Mouse (Mus musculus) embryonic facial prominence, embryonic 14.5 days (tissue): ENCODE results near the gene Mip. TPM values are rescaled to one million over a fixed set of nuclear protein-coding genes. Genes with fewer than 3 reads are reported as not detected.

Experiments used
- ATAC-seq: fragments of 200-750 bp; cut with Nextera tagmentation; 2 replicates; pipeline ENCODE4 v1.8.0; 2017; ENCODE audit warnings: low read depth, moderate number of reproducible peaks, moderate TSS enrichment
- DNase-seq: peaks from one replicate; pipeline ENCODE4 v3.0.0-alpha.2; 2015; ENCODE audit warnings: low spot score
- H3K27ac ChIP-seq: fragments of 300-500 bp; sonication (generic); replicated peaks from 2 replicates; pipeline ENCODE4 v1.5.1; 2014; ENCODE audit warnings: low read depth, mild to moderate bottlenecking, low read length, moderate library complexity
- H3K27me3 ChIP-seq: fragments of 300-500 bp; sonication (generic); replicated peaks from 2 replicates; pipeline ENCODE4 v1.6.1; 2014; ENCODE audit warnings: low read length; ENCODE audit not compliant: control insufficient read depth, insufficient read depth
- H3K36me3 ChIP-seq: fragments of 300-500 bp; sonication (generic); 2 replicates; pipeline ENCODE4 v1.6.1; 2014; ENCODE audit warnings: low read length, mixed read lengths; ENCODE audit not compliant: control insufficient read depth, insufficient read depth
- H3K4me1 ChIP-seq: fragments of 300-500 bp; sonication (generic); 2 replicates; pipeline ENCODE4 v1.6.1; 2014; ENCODE audit warnings: antibody characterized with exemption, low read length; ENCODE audit not compliant: control insufficient read depth, insufficient read depth
- H3K4me2 ChIP-seq: fragments of 300-500 bp; sonication (generic); 2 replicates; pipeline ENCODE4 v1.6.1; 2014; ENCODE audit warnings: low read depth, mild to moderate bottlenecking, low read length, moderate library complexity, mixed read lengths
- H3K4me3 ChIP-seq: fragments of 300-500 bp; sonication (generic); 2 replicates; pipeline ENCODE4 v1.5.1; 2014; ENCODE audit warnings: low read depth, mild to moderate bottlenecking, low read length
- H3K9ac ChIP-seq: fragments of 300-500 bp; sonication (generic); 2 replicates; pipeline ENCODE4 v1.6.1; 2014; ENCODE audit warnings: low read depth, mild to moderate bottlenecking, low read length, moderate library complexity, mixed read lengths
- H3K9me3 ChIP-seq: fragments of 300-500 bp; sonication (generic); 2 replicates; pipeline ENCODE4 v1.6.1; 2016; ENCODE audit warnings: low read length; ENCODE audit not compliant: control insufficient read depth
- WGBS: fragments of 180-500 bp; shearing (Covaris S2); extraction: QIAGEN DNeasy Blood & Tissue Kit; methylation state at CpG from one replicate; pipeline ENCODE4 v1.1.7; 2014; 5-methylcytosine and 5-hydroxymethylcytosine counted together
- polyA plus RNA-seq: library from polyadenylated mRNA; unstranded; fragments of >200 nt; fragmentation: Nextera tagmentation; extraction: Ambion mirVana; gene quantifications from 2 replicates; pipeline ENCODE4 v1.2.1, GENCODE M21; 2014

Mip gene
- polyA plus RNA-seq, 1 experiment from 2014 or later, result 0.15 TPM

- H3K4me3 ChIP-seq, result no peak overlapping the region
- DNase-seq (no peak), ATAC-seq (no peak)
- peaks cover 37% of the 10 kb centered on the region for H3K36me3 ChIP-seq
- no peak overlapping the region for H3K4me2 ChIP-seq
- H3K27me3 ChIP-seq, result no peaks in the 10 kb centered on the region
- H3K9me3 ChIP-seq, result no peaks in the 10 kb centered on the region
- 40% methylated on average over 5 of the region's 6 CpGs for WGBS
- H3K9ac ChIP-seq, result no peak overlapping the region
- no peaks in the 10 kb centered on the region for H3K4me1 ChIP-seq
- H3K27ac ChIP-seq, result no peak overlapping the region
Measured at GRCm38 (mm10) chr10:128278158-128278557, 52.5 kb downstream of the Mip start.

- no peaks in the 10 kb centered on the region for H3K27me3 ChIP-seq
- DNase-seq, result no peak
- no peak overlapping the region for H3K9ac ChIP-seq
- H3K4me3 ChIP-seq, result no peak overlapping the region
- no peak for ATAC-seq
- H3K9me3 ChIP-seq, result no peaks in the 10 kb centered on the region
- no peak overlapping the region for H3K4me2 ChIP-seq
- no peaks in the 10 kb centered on the region for H3K4me1 ChIP-seq
- WGBS, result 85% methylated on average over 6 of the region's 6 CpGs
- peaks cover 58% of the 10 kb centered on the region for H3K36me3 ChIP-seq
- H3K27ac ChIP-seq, result no peak overlapping the region
Measured at GRCm38 (mm10) chr10:128280943-128281342, 55.3 kb downstream of the Mip start.

Other genes with a start within 250 kb of the Mip start
- gene Hsd17b6, start 218.2 kb upstream of the Mip start, polyA plus RNA-seq, result 0.75 TPM in 1 of 2 replicates, not detected in the other
- gene Prim1, start 210.7 kb upstream of the Mip start, polyA plus RNA-seq, result 61.6 and 69.4 TPM in 2 replicates
- 847 and 859 TPM in 2 replicates for gene Naca, start 190.3 kb upstream of the Mip start, polyA plus RNA-seq
- 450 and 475 TPM in 2 replicates for gene Ptges3, start 166.9 kb upstream of the Mip start, polyA plus RNA-seq
- gene Atp5b, start 142.6 kb upstream of the Mip start, polyA plus RNA-seq, result 2,069 and 2,210 TPM in 2 replicates
- gene Baz2a, start 134.3 kb upstream of the Mip start, polyA plus RNA-seq, result 15.7 and 18.8 TPM in 2 replicates
- 31.3 and 32.4 TPM in 2 replicates for gene Rbms2, start 45.5 kb upstream of the Mip start, polyA plus RNA-seq
- 1.1 and 2.6 TPM in 2 replicates for gene Gls2, start 31.4 kb upstream of the Mip start, polyA plus RNA-seq
- 30.8 and 35.8 TPM in 2 replicates for gene Spryd4, start 14.0 kb upstream of the Mip start, polyA plus RNA-seq
- gene Timeless, start 6.2 kb downstream of the Mip start, polyA plus RNA-seq, result 35.4 and 53.3 TPM in 2 replicates
- gene Apon, start 28.3 kb downstream of the Mip start, polyA plus RNA-seq, result 0.24 and 0.30 TPM in 2 replicates
- not detected in 2 replicates for gene Apof, start 42.8 kb downstream of the Mip start, polyA plus RNA-seq
- 13.4 and 13.5 TPM in 2 replicates for gene Stat2, start 44.7 kb downstream of the Mip start, polyA plus RNA-seq
- gene Il23a, start 72.9 kb downstream of the Mip start, polyA plus RNA-seq, result 0.20 and 0.29 TPM in 2 replicates
- gene Pan2, start 77.5 kb downstream of the Mip start, polyA plus RNA-seq, result 23.6 and 23.8 TPM in 2 replicates
- 350 and 364 TPM in 2 replicates for gene Cnpy2, start 96.6 kb downstream of the Mip start, polyA plus RNA-seq
- 199 and 201 TPM in 2 replicates for gene Cs, start 111.9 kb downstream of the Mip start, polyA plus RNA-seq
- 15.6 and 16.8 TPM in 2 replicates for gene Coq10a, start 143.2 kb downstream of the Mip start, polyA plus RNA-seq
- 11.9 and 12.7 TPM in 2 replicates for gene Ankrd52, start 151.3 kb downstream of the Mip start, polyA plus RNA-seq
- gene Slc39a5, start 175.4 kb downstream of the Mip start, polyA plus RNA-seq, result 0.11 and 0.13 TPM in 2 replicates
- gene Nabp2, start 185.7 kb downstream of the Mip start, polyA plus RNA-seq, result 61.9 and 63.3 TPM in 2 replicates
- 35.2 and 36.1 TPM in 2 replicates for gene Rnf41, start 185.8 kb downstream of the Mip start, polyA plus RNA-seq
- gene Smarcc2, start 233.4 kb downstream of the Mip start, polyA plus RNA-seq, result 84.1 and 91.4 TPM in 2 replicates